In genomic region chr1:191512383-191512782, GRCm38 (mm10) we compare ENCODE assay signal across 22 mouse cellular contexts.
DNase-seq lines count a peak whose midpoint lies in the region; ATAC-seq lines count a peak whose summit lies in the region.
"Had no signal": no experiment of that assay in that cellular context is flagged by ENCODE, and none has a peak within 500 bp of the region (broad histone marks: within the 10 kb centered on the region; RNA-seq: fewer than 3 reads in every experiment).

No protein-coding gene starts in this region.

- H3K9me3 ChIP-seq in kidney, embryonic 14.5 days (ENCODE audit: control insufficient read depth, low read length), result no peaks in the 10 kb centered on the region
- H3K9me3 ChIP-seq: embryonic facial prominence, embryonic 12.5 days; forebrain, embryonic 15.5 days; heart, embryonic 15.5 days; hindbrain, embryonic 13.5 days had no signal

- no peak overlapping the region for H3K4me2 ChIP-seq in kidney, embryonic 14.5 days (replicated peaks; ENCODE audit: low read depth, low read length)
- H3K4me2 ChIP-seq: embryonic facial prominence, embryonic 12.5 days; forebrain, embryonic 15.5 days; heart, embryonic 11.5 days; heart, embryonic 15.5 days; hindbrain, embryonic 13.5 days had no signal

- H3K27me3 ChIP-seq in kidney, embryonic 14.5 days (ENCODE audit: control insufficient read depth, insufficient read depth, low read length), result no peaks in the 10 kb centered on the region
- H3K27me3 ChIP-seq: CH12.LX; embryonic facial prominence, embryonic 12.5 days; forebrain, embryonic 15.5 days; heart, embryonic 15.5 days; hindbrain, embryonic 13.5 days; Patski had no signal

- H3K36me3 ChIP-seq in kidney, embryonic 14.5 days (ENCODE audit: control insufficient read depth, insufficient read depth, low read length), result no peaks in the 10 kb centered on the region
- H3K36me3 ChIP-seq: embryonic facial prominence, embryonic 12.5 days; forebrain, embryonic 15.5 days; heart, embryonic 15.5 days; hindbrain, embryonic 13.5 days had no signal

- DNase-seq in kidney, adult 18-20 months, result peak; percentile 50
- peak; percentile 89 for DNase-seq in kidney, adult 9 months
- DNase-seq in kidney, postnatal 14 days, result peak; percentile 65
- DNase-seq in right cerebral cortex, adult 2 months (ENCODE audit: low spot score in 2 of 2), result no peak
- DNase-seq in adrenal gland, adult 8-10 months, result no peak
- no peak for DNase-seq in left cerebral cortex, adult 9 months (ENCODE audit: low spot score in 2 of 2)
- DNase-seq: adrenal gland, postnatal 10 days; cerebellum, adult 11 months; cerebellum, adult 9-10 months; cerebellum, postnatal 25 days; gastrocnemius, postnatal 10 days; heart, adult 2 months; heart, postnatal 14 days had no signal

- no peak overlapping the region for H3K9ac ChIP-seq in kidney, embryonic 14.5 days (ENCODE audit: low read depth, low read length)
- H3K9ac ChIP-seq: embryonic facial prominence, embryonic 12.5 days; forebrain, embryonic 15.5 days; heart, embryonic 15.5 days; hindbrain, embryonic 13.5 days had no signal

- WGBS in kidney, embryonic 14.5 days, result 81% methylated on average over 4 of the region's 4 CpGs

- H3K4me3 ChIP-seq in kidney, embryonic 14.5 days (ENCODE audit: low read length), result no peak overlapping the region
- H3K4me3 ChIP-seq: embryonic facial prominence, embryonic 12.5 days; forebrain, embryonic 15.5 days; heart, adult 2 months; heart, embryonic 15.5 days; hindbrain, embryonic 13.5 days had no signal

- H3K27ac ChIP-seq in kidney, embryonic 14.5 days (ENCODE audit: low read depth, low read length), result no peak overlapping the region
- H3K27ac ChIP-seq: embryonic facial prominence, embryonic 12.5 days; forebrain, embryonic 15.5 days; heart, adult 2 months; heart, embryonic 15.5 days; hindbrain, embryonic 13.5 days had no signal

- no peak for ATAC-seq in kidney, embryonic 14.5 days (ENCODE audit: low FRiP score, low TSS enrichment)
- ATAC-seq: activated CD4-positive, CD25-positive, alpha-beta regulatory T cell, adult 4 months; forebrain, embryonic 15.5 days; Patski had no signal

- no peaks in the 10 kb centered on the region for H3K4me1 ChIP-seq in kidney, embryonic 14.5 days (ENCODE audit: control insufficient read depth, insufficient read depth, low read length)
- H3K4me1 ChIP-seq: embryonic facial prominence, embryonic 12.5 days; forebrain, embryonic 15.5 days; heart, embryonic 15.5 days; hindbrain, embryonic 13.5 days had no signal

Comparison
In these comparisons a context has a peak if more than half of its experiments do, and no peak if none do; other contexts are left out.
1. DNase-seq: peak in kidney, adult 18-20 months (single experiment), kidney, adult 9 months (single experiment) and kidney, postnatal 14 days (single experiment); none in right cerebral cortex, adult 2 months (0 of 2), adrenal gland, adult 8-10 months (single experiment) and left cerebral cortex, adult 9 months (0 of 2).